Mouse (Mus musculus) spleen, adult 12 weeks (tissue): ENCODE results near the gene Rps6ka4.

Source experiments
- DNase-seq: peaks from one replicate; pipeline ENCODE4 v3.0.0; 2022; ENCODE audit warnings: low spot score

Gene Rps6ka4

GRCm38 (mm10) chr19:6851497-6851896 lies 11.1 kb upstream of the Rps6ka4 start:
- DNase-seq: no peak

GRCm38 (mm10) chr19:6849506-6850068 lies 9.2 kb upstream of the Rps6ka4 start:
- no peak for DNase-seq

GRCm38 (mm10) chr19:6847841-6848517 lies 7.5 kb upstream of the Rps6ka4 start:
- DNase-seq: no peak

GRCm38 (mm10) chr19:6846050-6846449 lies 5.6 kb upstream of the Rps6ka4 start:
- DNase-seq: no peak

- no peak for DNase-seq
These were observed 1.9 kb upstream of the Rps6ka4 start for GRCm38 (mm10) chr19:6842353-6842752.

- no peak for DNase-seq
These were observed 809 bp upstream of the Rps6ka4 start for GRCm38 (mm10) chr19:6841292-6841597.

- DNase-seq: no peak
These were observed 591 bp downstream of the Rps6ka4 start for GRCm38 (mm10) chr19:6839615-6840474.

DNA sequence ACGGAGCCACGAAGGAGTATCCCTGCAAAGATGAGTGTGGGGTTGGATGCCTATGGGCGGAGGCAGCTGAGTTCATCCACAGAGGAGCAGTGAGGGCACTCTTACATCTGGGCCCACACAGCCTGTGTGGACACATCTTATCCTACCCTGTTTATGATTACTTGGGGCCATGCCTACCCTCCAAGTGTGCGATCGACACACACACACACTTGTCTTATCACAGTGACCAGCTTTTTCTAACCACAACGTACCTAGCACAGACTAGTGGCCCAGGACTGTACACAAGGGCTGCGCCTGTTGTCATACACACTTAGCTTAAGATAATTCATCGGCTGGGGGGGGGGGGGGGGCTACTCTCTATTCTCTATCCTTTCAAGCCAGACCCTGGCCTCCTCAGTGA lies 8.1 kb downstream of the Rps6ka4 start:
- DNase-seq: no peak

- no peak for DNase-seq
These were observed 9.1 kb downstream of the Rps6ka4 start for GRCm38 (mm10) chr19:6831331-6831730.

DNA sequence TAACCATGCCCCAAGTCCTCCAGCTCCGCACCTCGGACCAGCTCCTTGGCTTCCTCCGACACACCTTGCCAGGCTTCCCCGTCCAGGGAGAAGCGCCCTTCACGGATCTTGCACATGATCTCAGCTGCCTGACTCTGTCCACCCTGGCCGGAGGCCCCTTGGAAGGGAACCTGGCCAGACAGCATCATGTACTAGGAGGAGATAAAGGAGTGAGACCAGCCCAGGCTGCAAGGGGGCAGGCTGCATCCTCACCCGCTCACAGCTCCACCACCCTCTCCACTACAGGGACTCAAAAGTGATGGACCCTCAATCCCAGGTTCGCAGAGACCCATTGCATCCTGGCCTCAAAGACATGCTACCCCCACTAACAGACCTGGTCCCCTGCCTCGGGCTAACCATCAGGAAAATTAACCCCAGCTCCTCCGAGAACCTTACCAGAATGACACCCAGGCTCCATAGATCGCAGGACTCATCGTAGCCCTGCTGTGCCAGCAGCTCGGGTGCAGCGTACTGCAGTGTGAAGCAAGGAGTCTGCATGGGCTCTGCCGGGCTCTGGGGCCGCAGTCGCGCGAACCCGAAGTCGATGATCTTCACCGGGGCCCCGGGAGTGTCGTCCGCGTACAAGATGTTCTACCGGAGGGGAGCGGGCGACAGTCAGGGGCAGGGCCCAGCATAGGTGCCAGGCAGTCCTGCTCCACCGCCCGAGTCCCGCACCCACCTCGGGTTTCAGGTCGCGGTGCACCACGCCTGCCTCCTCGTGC lies 9.7 kb downstream of the Rps6ka4 start:
- DNase-seq: no peak

- DNase-seq: no peak
These were observed 10.4 kb downstream of the Rps6ka4 start for GRCm38 (mm10) chr19:6829870-6830555.

- no peak for DNase-seq
These were observed 11.4 kb downstream of the Rps6ka4 start for GRCm38 (mm10) chr19:6829069-6829468.

- DNase-seq: no peak
These were observed 13.8 kb downstream of the Rps6ka4 start for GRCm38 (mm10) chr19:6826601-6827000.

DNA sequence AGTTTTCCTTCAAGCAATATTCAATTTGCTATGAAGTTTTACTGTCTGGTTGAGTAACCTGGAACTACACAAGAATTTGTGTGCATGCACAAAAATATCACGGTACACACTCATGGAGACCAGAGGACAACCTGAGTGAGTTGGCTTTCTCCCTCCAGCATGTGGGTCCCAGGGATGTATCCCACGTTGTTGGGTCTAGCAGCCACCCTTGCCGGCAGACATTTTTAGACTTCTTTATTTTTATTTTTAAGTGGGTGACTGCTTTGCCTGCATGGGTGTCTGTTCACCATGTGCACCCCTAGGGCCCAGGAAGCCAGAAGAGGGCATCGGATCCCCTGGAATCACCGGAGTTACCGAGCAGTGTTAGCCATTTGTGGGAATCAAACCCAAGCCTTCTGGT lies 15.1 kb downstream of the Rps6ka4 start:
- no peak for DNase-seq

DNA sequence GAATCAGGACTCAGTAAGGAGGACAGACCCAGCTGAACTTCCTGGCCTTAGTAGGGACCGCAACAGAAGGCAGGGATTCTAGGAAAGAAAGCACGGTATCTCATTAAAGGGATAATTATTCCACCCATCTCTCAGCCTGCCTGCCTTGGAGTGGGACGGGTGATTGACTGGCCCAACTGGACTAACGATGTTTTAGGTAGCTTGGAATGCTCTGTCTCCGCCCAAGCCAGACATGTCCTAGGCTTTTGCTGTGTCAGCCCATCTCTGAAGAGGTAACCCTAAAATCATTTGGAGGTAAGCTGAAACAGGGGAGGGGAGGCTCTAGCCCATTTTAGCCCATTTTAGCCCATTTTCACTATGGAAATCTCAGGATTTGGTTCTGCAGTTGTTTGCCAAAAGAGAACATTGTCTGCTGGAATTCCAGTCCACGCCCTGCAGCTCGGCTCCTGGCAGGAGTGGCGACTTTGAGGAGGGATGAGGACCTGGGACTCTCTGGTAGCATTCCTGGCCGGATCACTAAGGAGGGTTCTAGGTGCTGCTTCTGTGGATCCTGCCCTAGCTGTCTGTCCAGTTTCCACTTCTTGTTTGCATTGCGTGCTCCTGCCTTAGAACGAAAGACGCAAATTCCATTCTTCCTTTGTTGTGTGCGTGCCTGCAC lies 19.8 kb downstream of the Rps6ka4 start:
- no peak for DNase-seq

GRCm38 (mm10) chr19:6819143-6819827 lies 21.2 kb downstream of the Rps6ka4 start:
- DNase-seq: no peak

- DNase-seq: no peak
These were observed 25.5 kb downstream of the Rps6ka4 start for GRCm38 (mm10) chr19:6814958-6815357.

- no peak for DNase-seq
These were observed 26.1 kb downstream of the Rps6ka4 start for GRCm38 (mm10) chr19:6814366-6814765.
